Mouse (Mus musculus): ENCODE data around the gene Trpc1.

Trpc1 gene

DNA sequence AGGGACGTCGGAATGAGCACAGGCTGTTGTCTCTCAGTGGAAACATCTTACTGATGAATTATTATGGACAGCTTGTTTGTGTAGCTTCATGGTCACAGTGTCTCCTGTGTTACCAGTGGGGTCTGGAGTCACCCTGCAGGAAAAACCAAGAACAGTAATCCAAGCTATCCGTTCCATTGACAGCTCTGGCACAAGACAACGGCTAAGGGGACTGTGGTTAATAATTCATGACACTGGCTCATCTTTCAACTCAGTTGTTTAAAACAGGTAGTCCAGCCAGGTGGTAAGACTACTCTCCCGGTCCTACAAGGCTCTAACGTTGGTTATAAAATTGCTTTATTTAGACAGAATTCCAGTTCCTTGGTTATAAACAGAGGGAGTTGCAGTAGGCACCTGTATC lies 53.6 kb downstream of the Trpc1 start:
- DNase-seq (ENCODE audit: low spot score): no peak

DNA sequence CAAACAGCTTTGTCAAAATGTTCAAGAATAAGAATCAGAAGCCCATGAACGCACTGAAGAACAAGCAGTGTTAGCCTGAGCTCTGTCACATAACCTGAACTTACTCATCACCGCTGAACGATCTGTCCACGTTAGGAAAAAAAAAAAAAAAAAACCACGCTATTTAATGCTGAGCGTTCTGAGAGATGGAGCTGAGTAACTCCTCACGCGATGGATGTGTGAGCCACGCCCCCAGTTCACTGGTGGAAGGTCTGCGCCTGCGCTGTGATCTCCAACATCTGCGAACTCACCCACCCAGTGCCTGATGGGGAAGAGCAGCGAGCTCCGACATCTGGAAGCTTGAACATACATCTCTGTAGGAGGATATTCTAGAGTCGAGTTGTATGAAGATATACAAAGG lies 55.2 kb downstream of the Trpc1 start:
- no peak for DNase-seq (ENCODE audit: low spot score)

DNA sequence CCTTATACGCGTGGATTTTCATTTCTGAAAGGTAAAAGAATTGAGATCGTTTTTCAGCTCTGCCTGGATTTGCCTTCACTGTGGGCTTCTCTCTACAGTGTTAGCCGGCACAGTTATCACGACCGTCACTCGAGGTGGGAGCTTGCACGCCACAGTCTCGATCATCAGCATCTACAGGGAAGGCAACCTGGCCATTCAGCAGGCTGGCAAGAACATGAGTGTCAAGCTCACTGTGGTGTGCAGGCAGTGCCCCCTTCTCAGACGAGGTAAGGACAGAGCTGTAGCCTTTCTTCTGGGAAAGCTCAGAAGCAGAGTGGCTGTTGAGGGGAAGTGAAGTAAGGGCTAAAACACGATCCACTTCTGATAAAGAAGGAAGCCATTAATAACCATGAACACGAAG lies 55.6 kb downstream of the Trpc1 start:
- DNase-seq (ENCODE audit: low spot score): no peak

DNA sequence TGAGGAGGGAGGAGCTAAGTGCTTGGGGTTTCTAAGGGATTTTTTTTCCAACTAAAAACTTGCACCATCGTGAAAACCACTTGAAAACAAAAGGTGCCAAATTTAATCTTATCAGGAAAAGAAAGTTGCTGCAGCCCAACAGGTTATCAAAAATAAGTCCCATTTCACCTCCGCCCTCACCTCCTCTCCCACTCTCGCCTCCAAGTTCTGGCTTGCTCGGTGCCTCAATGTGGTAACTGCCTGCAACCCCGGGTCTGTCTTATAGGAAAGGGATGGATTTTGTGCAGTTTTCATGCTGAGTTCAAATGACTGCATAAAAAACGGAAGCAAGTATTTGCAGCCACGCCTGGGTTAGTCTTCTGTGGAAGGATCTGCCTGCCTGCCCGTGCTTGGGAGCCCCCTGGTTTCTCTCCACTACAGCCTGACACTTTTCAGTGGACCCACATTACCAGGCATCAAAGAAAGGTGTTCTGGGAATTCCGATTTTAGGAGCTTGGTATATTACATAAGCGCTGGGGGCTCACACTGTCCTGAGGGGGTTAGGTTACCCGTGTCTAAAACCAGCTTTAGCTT lies 56.6 kb downstream of the Trpc1 start:
- DNase-seq (ENCODE audit: low spot score): no peak

DNA sequence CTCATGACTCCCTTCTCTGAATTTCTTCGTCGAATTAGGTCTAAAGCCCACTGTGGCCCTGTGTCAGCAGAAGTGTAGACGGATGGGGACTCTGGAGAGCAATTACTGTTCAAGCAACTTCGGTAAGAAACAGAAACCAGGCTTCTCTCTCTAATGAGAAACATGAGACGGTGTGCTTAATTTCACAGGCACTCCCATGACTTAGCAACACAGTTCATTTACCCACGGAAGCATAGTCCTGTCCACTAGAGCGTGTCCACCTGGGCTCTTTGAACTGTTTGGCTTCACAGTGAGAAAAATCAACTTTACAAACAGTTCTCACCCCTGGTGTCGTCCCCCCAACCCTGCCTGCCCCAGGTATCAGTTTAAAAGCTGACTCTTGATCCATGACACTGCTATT lies 57.4 kb downstream of the Trpc1 start:
- no peak for DNase-seq (ENCODE audit: low spot score)

DNA sequence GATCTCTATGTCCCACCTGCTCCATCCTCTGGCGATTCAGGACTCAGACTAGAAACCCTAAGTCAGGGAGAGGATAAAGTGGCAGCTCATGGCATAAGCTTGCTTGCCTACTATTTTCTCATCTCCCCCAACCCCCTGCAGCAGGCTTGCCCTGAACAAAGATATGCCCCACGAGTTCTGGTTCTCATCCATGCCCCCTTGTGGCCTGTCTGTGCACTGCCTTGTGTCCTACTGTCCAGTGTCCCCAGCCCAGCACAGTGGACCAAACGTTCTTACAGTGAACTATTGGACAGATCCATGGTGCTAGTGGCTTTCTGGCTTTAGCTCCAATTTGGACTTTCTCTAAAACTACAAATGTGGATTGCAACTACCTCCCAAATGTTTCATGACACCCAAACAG lies 62.1 kb downstream of the Trpc1 start:
- no peak for DNase-seq (ENCODE audit: low spot score)

DNA sequence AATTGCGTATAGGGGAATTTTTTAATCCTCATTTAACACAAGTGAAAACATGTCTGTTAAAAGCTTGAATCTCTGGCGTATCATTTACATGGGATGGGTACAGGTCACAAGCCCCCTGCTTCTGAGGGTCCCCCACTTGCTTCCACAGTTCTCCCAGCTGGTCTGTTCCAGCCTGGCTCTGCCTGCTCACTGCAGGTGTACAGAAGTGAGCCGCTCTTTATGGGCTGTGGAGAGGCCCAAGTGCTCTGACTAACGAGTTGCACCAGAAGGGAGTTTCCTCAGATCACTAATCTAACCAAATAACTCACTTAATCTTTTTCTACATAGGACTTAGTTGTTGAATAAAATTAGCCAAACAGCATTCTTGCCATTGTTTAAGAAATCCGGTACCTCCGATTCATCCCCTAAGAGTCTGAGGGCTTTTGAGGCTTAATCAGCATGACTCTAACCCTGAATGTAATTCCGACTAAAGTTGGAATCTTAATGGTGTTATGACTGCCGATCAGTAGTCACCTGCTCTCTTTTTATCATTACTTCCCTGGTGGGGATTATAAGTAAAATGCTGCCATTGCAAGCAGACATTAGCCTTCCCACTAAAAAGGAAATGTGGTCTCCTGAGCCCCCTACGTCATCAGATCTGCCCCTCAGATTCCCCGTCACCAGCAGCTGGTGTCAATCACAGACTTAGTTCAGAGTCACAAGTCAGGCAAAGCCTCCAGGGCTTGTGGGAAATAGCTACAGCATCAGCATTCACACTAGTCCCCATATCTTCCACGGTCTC lies 64.3 kb downstream of the Trpc1 start:
- no peak for DNase-seq (ENCODE audit: low spot score)

DNA sequence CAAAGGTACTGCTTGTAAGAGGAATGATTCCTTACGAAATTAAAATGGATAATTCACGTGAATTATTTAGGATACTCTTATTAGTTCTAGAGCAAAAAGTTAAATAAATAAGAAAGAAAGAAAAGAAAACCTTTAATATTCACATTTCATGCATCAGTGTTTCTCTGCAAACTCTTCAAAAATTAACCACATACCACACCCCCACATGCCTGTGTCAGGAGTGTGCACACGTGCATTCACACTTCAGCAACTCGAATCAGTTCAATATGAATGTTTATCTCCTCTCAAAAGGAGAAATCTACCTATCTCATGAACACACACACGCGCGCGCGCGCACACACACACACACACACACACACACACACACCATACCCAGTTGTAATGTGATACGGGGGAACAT lies 69.5 kb downstream of the Trpc1 start:
- no peak for DNase-seq (ENCODE audit: low spot score)

- DNase-seq (ENCODE audit: low spot score): no peak
Observed at GRCm38 (mm10) chr9:95679966-95680365, 70.2 kb downstream of the Trpc1 start.

GRCm38 (mm10) chr9:95676021-95676420 lies 74.2 kb downstream of the Trpc1 start:
- DNase-seq (ENCODE audit: low spot score): no peak

- no peak for DNase-seq (ENCODE audit: low spot score)
Observed at GRCm38 (mm10) chr9:95675064-95675699, 75.0 kb downstream of the Trpc1 start.

GRCm38 (mm10) chr9:95672760-95673159 lies 77.4 kb downstream of the Trpc1 start:
- no peak for DNase-seq (ENCODE audit: low spot score)

GRCm38 (mm10) chr9:95672331-95672730 lies 77.8 kb downstream of the Trpc1 start:
- DNase-seq (ENCODE audit: low spot score): no peak

DNA sequence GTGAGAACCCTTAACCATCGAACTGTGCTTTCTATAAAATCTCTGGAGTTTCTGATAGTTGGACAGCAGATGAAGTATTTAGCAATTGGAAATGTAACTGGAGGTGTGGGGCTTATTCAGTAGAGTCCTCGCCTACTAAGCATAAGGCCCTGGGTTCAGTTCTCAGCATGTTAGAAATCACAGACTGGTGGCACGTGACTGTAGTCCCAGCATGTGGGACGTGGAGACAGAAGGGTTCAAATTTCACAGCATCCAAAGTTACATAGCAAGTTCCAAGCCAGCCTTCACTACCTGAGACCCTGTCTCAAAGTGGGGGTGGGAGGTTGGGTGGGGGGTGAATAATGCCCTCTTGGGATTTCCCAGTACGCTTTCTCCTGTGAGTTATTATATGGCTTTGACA lies 81.9 kb downstream of the Trpc1 start:
- DNase-seq (ENCODE audit: low spot score): no peak

GRCm38 (mm10) chr9:95667836-95668235 lies 82.3 kb downstream of the Trpc1 start:
- DNase-seq (ENCODE audit: low spot score): no peak

DNA sequence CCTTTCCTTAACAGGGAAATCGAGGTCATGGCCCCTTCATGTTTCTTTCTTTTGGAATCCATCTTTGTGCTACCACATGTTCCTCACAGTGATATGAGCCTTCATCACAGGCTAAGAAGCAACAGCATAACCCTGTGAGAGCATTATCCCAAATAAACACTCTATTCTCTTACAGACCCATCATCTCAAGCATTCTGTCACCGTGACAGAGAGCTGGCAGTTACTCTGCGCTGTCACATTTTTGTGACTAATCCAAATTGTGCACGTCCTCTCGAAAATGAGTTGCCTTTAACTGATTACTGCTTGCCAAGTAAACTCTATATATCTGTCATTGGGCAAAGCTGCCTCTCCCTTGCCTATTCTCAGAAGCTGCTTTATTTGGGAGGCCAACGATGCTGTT lies 84.3 kb downstream of the Trpc1 start:
- no peak for DNase-seq (ENCODE audit: low spot score)

- DNase-seq (ENCODE audit: low spot score): no peak
Observed at GRCm38 (mm10) chr9:95664290-95664989, 85.7 kb downstream of the Trpc1 start.

GRCm38 (mm10) chr9:95657941-95658340 lies 92.2 kb downstream of the Trpc1 start:
- no peak for DNase-seq (ENCODE audit: low spot score)

Measured in T-cell, adult 2 months (primary cell).